Mouse (Mus musculus): ENCODE results near the gene Tmem109.

DNA sequence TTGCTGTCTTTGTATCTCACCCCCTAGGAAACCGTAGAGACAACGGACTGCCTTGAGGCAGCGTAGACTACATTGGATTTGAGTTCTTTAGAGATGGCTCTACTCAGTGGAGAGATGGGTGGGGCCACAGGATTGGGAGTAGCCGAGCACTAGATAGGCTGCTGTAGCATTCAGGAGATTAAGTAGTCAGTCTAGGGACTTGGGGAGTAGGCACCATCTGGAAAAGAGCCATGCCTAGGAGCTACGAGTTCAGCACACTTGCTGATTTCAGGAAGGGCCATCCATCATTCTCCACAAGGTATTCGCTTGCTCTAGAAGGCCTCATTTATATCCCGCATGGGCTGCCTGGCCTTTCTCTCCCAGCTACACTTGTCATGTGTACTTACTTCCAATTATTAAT lies 35.7 kb downstream of the Tmem109 start:
- TF ChIP-seq CTCF (IDR thresholded peaks at IDR 0.05; ENCODE audit: low read depth, low read length) = no peak
- no peak for TF ChIP-seq POLR2A (IDR thresholded peaks at IDR 0.05; ENCODE audit: insufficient read depth, low read length)
- TF ChIP-seq EP300 (IDR thresholded peaks at IDR 0.05; ENCODE audit: insufficient read depth, low read depth, low read length) = no peak
